Mouse (Mus musculus): ENCODE data around the gene Olfr1234. TPM values are rescaled to one million over a fixed set of nuclear protein-coding genes. Genes with fewer than 3 reads are reported as not detected.

Gene Olfr1234
- not detected for total RNA-seq (2023)

GRCm38 (mm10) chr2:89364765-89365164, at the start of gene Olfr1234:
Gene Olfr1234, minus strand, starts transcription at chr2:89364865.

GRCm38 (mm10) chr2:89409576-89409975, 44.9 kb upstream of the Olfr1234 start, which contains the start of gene Olfr1238:
Gene Olfr1238, minus strand, starts transcription at chr2:89409676.

GRCm38 (mm10) chr2:89342298-89342697, 22.4 kb downstream of the Olfr1234 start, which contains the start of gene Olfr1233:
Gene Olfr1233, minus strand, starts transcription at chr2:89342398.

GRCm38 (mm10) chr2:89329575-89329974, 35.1 kb downstream of the Olfr1234 start, which contains the start of gene Olfr1232:
Gene Olfr1232, minus strand, starts transcription at chr2:89329675.

Other genes with a start within 250 kb of the Olfr1234 start
- gene Olfr1221, start 247.6 kb downstream of the Olfr1234 start, total RNA-seq (2023): not detected
- gene Olfr1222, start 231.8 kb downstream of the Olfr1234 start, total RNA-seq (2023): not detected
- not detected for gene Olfr1223, start 213.3 kb downstream of the Olfr1234 start, total RNA-seq (2023)
- gene Olfr1224-ps1, start 200.8 kb downstream of the Olfr1234 start, total RNA-seq (2023): not detected
- gene Olfr1225, start 190.2 kb downstream of the Olfr1234 start, total RNA-seq (2023): not detected
- not detected for gene Olfr1226, start 164.8 kb downstream of the Olfr1234 start, total RNA-seq (2023)
- gene Olfr1228, start 110.8 kb downstream of the Olfr1234 start, total RNA-seq (2023): not detected
- gene Olfr1229, start 76.9 kb downstream of the Olfr1234 start, total RNA-seq (2023): not detected
- gene Olfr1230, start 67.6 kb downstream of the Olfr1234 start, total RNA-seq (2023): not detected
- not detected for gene Olfr1231, start 57.8 kb downstream of the Olfr1234 start, total RNA-seq (2023)
- not detected for gene Olfr1232, start 35.2 kb downstream of the Olfr1234 start, total RNA-seq (2023)
- gene Olfr1233, start 22.5 kb downstream of the Olfr1234 start, total RNA-seq (2023): not detected
- not detected for gene Olfr1238, start 44.8 kb upstream of the Olfr1234 start, total RNA-seq (2023)
- gene Olfr1239, start 55.5 kb upstream of the Olfr1234 start, total RNA-seq (2023): not detected
- gene Olfr1240, start 78.1 kb upstream of the Olfr1234 start, total RNA-seq (2023): not detected
- gene Olfr1241, start 122.3 kb upstream of the Olfr1234 start, total RNA-seq (2023): not detected
- gene Olfr1242, start 133.5 kb upstream of the Olfr1234 start, total RNA-seq (2023): not detected
- not detected for gene Olfr1243, start 166.6 kb upstream of the Olfr1234 start, total RNA-seq (2023)
- gene Olfr1245, start 213.6 kb upstream of the Olfr1234 start, total RNA-seq (2023): not detected
- gene Olfr1246, start 228.3 kb upstream of the Olfr1234 start, total RNA-seq (2023): not detected
- gene Olfr1247, start 249.3 kb upstream of the Olfr1234 start, total RNA-seq (2023): not detected